Mouse (Mus musculus) cerebellum, postnatal 25 days (tissue): ENCODE measurements around the gene Eif3g.
A peak's percentile ranks its signal among the peaks of the same experiment; 100 is the strongest.

ENCODE experiments used
- DNase-seq, 2 experiments: peaks; one replicate each; pipeline ENCODE4 v3.0.0; 2021; ENCODE audit warnings: mixed read lengths in 2 of 2

Eif3g gene

DNA sequence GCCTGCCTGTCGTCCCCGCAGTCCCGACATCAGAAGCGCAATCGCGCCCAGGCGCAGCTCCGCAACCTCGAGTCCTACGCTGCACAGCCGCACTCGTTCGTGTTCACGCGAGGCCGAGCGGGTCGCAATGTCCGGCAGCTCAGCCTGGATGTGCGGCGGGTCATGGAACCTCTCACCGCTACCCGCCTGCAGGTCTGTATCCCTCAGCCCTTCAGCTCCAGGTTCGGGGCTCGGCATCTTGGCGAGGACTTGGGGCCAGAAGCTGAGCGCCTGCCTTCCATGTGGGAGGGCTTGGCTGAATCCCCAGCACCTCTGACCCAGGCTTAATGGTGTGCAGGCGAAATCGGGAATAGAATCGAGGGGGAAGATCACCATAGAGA, 10.0 kb downstream of the Eif3g start:
- DNase-seq, result no peak

DNA sequence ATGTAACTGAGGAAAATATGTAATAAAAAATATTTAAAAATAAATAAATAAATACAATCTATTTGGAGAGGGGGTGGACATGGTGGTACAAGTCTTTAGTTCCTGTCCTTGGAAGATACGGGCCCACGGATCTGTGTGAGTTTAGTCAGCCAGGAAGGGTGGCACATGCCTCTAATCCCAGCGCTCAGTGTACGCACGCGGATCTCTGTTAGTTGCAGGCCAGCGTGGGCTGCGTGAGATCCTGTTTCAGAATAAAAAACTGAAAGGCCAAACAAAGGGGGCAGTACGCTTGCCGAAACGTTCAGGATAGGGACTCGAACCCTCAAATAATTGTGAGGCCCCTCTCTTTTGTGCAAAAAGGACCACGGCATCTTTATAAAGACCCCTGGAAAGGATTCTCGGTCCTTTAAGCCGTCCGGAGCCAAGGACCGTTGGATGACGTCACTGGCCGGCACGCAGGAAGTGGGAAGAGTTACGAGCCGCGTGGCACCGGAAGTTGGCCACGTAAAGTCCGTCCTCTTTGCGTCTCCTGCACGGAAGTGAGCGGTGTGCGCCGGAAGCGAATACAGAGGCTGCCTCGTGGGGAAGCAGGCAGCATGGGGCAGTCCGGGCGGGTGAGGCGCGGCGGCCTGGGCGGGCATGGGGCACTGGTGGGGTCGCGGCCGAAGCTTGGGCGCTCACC, 10.6 kb downstream of the Eif3g start, which contains the start of gene Ppan:
Ppan (plus strand) TSS at position 472 of the 682 bp plus-strand sequence.
- DNase-seq, result peak; percentile 95 to 97

DNA sequence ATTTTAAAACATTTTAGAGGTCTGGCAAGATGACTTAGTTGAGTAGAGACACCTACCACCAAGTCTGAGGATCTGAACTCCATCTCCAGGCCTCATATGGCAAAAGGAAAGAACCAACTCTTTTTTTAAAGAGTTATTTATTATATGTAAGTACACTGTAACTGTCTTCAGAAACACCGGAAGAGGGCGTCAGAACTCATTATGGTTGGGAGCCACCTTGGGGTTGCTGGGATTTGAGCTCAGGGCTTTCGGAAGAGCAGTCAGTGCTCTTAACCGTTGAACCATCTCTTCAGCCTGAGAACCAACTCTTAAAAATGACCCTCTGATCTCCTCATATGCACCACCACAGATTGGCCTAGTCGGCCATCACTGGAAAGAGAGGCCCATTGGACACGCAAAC, 11.2 kb downstream of the Eif3g start:
- DNase-seq, result peak in 1 of 2 experiments; percentile 5

DNA sequence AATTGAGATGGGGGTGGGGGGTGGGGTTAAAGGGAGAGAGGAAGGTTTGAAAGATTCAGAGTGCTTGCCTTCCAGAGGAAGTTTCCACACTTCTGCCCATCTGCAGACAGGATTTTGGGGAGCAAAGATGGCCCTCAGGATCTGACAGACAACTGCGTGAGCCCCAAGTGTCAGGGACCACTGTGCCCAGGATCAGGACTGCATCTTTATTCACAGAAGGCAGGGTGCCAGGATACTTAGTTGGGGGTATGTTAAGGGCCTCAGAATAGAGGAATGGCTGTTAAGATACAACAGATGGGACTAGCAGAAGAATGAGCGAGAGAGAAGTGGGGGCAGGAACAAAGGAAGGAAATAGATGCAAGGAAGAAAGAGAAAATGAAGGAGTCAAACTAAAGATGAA, 11.9 kb downstream of the Eif3g start:
- peak in 1 of 2 experiments; percentile 4 for DNase-seq

DNA sequence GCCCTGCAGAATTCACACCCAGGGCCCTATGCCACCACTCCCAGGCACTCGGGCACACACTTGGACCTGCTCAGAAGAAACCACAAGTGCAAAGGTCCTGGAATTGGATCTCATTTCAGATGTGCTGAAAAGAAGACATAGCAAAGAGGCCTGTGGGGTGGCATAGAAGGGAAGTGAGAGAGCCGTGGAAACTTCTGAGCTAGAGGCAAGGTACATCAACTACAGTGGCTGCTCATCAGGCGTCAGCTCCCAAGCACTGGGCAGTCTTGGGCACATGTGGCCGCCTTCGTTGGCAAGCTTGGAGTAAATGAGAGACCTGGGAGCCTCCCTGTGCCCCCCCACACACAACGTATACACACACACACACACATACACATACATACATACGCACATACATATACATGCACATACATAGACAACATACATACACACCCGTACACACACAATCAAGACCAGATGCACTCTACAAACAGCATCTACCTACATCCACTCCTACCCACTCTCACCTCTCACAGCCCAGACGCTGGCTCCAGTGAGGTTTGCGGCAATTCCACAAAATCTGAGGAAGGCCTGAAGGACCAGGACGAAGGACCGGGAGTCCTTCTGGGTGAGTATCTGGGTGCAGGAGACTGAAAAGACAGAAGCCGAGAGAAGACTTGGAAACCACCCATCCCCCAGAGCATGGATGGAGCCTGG, 19.2 kb downstream of the Eif3g start, which contains the start of gene Angptl6:
Angptl6 (minus strand) TSS at position 631 of the 696 bp plus-strand sequence.
- peak in 1 of 2 experiments; percentile 27 for DNase-seq

DNA sequence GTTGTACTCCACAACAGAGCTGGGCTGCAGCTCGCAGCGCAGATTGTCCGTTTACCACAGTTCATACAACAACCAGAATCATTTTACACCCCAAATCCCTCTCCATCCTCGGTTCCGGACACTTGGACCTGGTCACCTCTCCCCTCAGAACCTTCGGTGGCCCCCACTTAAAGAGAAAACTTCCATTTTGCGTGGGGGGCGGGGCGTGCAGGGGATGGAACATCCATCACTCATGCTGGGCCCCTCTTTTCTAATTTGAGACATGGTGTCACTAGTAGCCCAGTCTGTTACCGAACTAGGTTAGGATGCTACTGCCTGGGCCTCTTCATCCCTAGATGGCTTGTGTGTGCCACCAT, 19.7 kb downstream of the Eif3g start:
- DNase-seq, result peak in 1 of 2 experiments; percentile 66

DNA sequence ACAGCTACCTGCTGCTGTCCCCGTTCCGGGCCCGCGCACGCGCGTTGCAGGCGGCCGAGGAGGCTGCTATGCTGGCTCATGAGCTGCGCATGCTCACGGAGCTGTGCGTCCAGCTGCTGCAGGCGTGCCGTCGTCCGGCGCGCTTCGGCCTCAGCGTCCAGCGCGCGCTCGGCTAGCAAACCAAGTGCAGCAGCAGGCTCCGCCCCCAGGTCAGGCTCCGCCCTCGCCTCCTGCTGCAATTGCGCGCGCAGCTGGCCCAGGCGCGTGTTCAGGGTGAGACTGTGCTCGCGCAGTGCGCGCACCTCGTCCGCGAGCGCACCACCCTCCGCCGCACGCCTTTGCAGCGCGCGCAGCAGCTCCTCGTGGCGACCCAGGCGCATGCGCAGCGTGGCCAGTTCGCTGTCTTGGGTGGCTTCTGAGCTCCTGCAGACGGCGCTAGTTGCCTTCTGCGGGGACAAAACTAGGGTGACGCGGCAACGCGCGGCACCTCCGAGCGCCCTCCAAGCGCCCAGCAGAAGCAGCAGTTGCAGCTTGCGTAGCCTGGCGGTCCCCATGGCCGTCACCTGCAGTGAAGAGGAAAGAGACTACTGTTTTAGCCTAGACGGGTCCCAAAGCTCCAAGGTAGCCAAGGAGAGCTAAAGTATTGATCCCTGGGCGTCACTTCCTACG, 20.2 kb downstream of the Eif3g start:
- DNase-seq, result peak; percentile 100

DNA sequence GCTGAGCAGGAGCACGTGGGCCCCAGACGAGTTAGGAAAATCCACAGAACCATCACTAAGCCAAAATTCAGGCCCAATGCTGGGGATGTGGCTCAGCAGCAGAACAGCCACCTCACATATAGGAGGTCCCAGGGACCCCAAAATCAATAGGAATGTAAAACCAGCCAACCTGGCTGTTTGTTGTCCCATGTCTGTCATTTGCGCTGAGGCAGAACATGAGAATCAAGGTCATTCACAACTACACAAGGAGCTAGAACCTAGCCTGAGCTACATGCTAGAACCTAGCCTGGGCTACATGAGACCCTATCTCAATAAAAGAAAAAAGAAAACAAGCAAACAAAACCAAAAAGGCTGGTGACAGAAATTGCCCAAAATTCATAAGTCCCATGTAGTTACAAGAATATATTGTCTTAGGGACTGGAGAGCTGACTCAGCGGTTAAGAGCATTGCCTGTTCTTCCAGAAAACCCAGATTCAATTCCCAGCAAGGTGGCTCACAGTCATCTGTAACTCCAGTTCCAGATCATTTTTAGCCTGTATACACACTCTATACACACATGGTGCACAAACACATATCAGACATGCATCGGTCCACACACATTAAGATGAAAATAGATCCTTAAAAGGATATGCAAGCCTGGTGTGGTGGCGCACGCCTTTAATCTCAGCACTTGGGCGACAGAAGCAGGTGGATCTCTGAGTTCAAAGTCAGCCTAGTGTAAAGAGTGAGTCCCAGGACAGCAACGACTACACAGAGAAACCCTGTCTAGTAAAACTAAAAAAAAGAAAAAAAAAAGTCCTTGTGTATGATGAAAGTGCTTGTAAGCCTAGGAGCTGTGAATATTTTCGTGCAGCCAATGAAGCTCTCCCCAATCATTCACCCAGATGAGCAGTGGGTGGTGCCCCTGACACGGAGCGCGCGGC, 21.0 kb downstream of the Eif3g start:
- no peak for DNase-seq

DNA sequence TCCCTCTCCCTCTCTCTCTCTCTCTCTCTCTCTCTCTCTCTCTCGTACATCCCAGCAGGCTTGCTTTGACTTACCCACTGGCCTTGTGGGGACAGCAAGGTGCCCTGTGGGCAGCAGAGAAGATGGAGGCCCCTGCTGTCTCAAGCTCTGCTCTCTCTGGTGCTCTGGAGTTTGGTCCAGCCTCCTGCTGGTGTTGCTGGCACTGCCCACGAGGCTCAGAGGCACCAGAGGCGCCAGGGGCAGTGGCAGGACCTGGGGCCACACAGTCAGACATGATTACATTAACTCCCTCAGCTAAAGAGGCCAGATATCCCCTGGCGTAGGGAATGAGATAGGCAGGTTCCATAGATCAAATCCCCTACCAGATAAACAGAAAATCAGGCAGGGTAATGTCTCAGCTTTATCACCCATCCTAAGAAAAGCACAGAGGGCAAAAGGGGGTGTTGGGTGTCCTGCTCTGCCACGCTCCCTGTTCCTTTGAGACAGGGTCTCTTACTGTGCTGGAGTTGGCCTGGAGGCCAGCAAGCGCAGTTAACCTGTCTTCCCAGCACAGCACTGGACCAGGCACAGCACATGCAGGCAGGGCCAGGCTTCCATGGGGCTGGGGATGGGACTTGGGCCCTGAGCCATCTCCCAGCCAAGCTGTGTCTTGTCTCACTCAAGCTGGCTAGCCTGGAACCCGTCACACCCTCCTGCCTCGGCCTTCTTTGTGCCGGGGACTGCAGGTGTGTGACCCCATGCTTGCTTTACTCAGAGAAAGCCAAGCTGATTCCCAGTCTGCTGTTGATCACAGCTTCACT, 21.9 kb downstream of the Eif3g start:
- peak in 1 of 2 experiments; percentile 33 for DNase-seq

DNA sequence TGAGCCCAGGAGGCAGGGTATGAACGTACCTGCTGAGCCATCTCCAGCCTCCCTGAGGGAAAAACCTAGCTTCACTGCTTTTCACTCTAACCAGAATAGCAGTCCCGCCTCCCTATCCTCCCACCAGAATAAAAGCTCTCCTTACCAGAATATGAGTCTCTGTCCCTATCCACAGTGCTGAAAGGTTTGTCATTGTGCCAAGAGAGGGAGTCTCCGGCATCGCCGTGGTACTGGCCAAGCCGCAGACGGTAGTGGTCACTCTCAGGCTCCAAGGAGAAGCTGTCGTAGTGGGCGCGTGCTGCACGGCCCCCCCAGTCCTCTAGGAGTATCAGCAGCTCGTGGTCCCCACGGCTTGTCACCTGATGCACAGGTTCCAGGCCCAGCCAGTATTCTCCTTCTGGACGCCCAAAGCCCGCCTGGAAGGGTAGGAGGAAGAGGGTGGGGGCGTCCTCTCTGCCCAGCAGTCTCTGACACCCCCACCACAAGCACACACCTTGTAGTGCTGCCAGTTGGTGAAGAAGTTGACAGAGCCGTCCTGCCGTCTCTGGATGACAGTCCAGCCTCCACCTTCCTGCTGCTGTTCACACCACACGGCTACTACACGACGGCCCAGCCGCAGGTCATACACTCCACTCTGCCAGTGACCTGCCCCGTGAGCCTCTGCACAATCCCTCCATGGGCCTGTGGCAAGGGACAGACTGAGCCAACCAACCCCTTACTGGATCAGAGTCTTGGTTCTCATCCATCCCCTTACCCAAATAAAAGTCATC, 23.2 kb downstream of the Eif3g start:
- DNase-seq, result peak in 1 of 2 experiments; percentile 16

DNA sequence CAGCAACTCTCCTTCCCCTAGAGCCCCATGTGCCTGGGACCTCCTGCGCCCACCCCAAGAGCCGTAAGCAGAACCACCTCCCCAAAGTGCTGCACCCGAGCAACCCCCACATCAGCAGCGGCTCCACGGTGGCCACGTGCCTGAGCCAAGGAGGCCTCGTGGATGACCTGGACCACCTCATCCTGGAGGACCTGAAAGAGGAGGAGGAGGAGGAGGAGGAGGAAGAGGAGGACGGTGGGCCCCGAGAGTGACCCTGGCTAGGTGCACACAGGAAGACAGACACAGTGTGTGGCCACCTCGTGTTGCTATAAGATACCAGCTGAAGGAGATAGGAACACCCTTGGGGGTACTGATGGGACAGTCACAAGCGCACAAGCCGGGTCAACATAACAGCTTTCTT, 24.9 kb downstream of the Eif3g start:
- DNase-seq, result no peak

DNA sequence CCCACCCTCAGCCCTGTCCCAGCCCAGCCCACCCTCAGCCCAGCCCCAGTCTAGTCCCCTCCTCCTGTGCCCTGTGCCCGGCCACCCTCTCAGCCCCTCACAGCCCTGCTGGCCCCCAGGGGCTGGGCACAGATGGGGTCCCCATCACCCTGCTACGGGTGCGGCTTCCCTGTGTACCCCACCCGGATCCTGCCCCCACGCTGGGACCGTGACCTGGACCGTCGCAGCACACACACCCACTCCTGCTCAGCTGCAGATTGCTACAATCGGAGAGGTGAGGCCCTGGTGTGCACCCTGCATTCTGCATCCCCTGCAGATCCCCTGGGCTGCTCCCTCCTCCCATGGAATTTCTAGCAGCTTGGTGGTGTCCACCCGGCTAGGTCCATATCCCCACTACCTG, 25.4 kb downstream of the Eif3g start:
- peak in 1 of 2 experiments; percentile 14 for DNase-seq

DNA sequence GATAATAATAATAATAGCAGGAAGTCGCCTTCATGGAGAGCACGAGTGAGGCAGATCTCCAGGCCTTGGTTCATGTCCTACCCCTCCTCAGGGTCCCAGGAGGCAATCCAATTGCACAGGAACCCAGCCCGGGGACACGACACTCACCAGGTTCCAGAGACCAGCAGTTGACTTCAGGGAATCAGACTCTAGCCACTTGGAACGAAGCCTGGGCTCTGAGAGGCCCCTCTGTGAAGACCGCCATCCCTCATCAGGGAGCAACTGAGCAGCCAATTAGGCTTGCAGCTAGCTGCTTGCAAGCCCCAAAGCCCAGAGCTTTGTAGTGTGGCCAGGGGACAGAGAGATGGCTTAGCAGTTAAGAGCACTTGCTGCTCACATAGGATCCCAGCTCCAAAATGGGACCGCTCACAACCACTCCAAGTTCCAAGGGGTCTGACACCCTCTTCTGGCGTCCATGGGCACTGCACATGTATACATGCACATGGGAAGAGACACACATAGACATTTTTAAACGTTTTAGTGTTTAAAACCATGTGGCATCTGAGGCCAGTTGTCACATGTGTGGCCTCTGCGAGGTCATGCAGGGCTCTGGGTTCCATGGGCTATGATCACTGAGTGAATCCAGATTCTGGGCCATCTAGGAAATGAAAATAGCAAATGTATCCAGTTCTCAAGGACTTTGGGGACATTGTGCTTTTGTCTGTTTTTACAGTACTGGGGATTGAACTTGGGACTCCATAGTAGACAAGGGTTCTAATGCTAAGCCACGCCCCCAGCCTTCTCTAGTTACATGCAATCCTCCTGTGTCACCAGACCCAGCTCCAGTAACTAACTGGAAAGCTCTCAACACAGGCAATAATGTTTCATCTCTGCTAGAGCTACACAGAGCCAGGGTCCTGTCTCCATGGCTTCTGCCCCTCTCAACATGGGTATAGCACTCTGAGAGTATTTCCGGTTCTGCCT, 27.9 kb downstream of the Eif3g start:
- DNase-seq, result peak; percentile 8 to 22

DNA sequence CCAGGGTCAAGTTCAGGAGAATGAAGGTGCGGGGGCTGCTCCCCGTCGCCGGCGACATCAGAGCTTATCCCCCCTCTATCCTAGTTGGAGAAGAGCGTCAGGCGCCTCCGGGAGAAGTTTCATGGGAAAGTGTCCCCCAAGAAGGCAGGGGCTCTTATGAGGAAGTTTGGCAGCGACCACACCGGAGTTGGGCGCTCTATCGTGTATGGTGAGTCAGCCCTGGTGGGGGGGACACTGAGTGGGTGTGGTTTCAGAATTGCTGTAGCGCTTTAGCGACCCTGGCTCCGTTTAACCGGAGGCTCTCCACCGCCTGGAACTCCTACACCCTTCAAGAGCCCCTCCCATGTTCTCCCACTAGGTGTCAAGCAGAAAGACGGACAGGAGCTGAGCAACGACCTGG, 29.2 kb downstream of the Eif3g start:
- DNase-seq, result peak in 1 of 2 experiments; percentile 22

DNA sequence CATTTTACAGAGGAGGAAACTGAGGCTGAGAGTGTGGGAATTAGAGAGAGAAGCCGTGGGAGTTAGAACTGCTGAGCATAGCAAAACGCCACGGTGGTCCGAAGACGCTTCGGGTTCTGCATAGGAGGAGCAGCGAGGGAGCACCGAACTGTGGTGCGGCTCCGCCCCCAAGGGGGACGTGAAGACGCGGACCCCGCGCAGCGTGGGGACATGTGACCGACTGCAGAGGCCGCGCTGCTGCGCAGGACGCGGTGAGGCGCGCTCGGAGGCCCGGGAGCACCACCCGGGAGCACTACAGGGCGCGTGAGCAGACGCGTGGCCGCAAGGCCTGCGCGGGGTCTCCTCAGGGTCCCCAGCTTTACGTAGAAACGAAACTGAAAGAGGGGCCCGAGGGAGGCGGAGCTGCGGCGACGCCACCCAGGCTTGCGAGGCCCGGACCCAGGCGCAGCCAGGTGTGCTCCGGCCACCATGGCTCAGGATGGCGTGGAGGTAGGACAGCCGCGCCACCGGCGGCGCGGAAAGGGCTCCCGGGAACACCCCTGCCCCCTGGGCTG, 29.9 kb downstream of the Eif3g start, which contains the start of gene A230050P20Rik:
A230050P20Rik (plus strand) TSS at position 195 of the 554 bp plus-strand sequence.
- DNase-seq, result peak; percentile 69 to 80

DNA sequence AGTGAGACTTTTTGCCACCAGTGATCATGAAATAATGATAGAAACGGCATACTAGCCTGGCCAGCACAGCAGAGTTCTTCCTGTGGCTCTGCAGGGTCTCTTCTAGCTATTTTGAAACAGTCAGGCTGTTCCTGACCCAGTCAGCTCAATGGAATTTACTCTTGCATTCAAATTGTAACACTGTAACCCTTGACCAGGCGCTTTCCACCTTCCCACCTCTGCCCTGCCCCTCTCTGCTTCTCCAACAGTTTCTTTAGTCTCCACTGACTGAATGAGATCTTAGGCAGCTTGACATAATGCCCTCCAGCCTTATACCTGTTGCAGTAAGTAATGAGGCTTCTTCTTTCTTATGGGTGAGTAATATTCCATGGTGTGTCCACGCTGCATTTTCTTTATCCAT, 31.5 kb downstream of the Eif3g start:
- DNase-seq, result no peak

DNA sequence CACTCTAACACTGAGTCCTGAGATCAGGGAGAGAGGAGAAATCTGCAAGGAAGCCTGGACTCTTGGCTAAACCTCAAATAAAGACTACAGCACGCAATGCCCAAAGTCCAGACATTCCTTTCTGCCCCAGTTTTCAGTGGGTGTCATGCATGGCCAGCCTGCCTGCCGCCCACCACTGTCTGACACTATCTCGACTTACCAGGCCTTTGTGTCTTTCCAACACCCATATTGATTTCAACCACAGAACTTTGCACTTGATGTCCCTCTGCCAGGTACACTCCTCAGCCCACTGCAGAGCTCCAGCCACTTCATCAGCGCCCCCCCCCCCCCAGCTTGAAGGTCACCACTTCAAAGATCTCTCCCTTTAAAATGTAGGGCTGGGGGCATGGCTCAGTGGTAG, 36.2 kb downstream of the Eif3g start:
- no peak for DNase-seq

DNA sequence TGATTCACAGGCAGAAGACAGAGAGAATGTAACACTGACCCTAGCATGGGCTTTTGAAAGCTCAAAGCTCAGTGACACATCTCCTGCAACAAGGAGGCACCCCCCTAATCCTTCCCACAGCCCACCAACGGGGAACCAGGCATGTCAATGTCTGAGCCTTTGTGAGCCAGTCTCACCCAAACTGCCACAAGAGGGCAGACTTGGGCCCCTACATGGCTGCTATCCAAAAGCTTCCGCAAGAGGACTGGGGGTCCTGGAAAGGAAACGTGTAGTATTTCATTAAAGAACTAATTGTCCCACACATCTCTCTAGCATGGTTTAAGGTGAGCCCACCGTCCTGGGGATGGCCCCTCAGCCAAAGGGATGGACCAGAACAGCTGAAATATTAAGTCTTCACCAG, 36.6 kb downstream of the Eif3g start:
- peak; percentile 11 to 38 for DNase-seq

DNA sequence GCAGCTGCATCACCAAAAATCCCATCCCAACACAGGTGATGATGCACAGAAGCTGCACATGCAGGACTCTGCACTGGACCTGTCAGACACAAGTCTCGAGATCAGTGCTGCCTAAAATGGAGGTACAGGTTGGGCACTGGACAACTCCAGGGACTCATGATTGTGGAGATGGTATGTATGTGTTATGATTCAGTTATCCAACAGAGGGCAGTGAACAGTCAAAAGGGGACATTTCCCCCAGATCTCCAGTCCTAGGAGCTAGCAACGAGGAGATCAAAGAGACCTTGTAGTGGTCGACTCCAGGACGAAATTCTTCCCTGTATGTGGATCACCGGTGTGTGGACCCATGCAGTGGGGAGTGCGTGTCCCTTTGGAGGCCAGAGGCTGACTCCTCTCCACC, 38.5 kb downstream of the Eif3g start:
- no peak for DNase-seq
